Mouse (Mus musculus): Measurements from ENCODE around the gene Trim34b. TPM values are rescaled to one million over a fixed set of nuclear protein-coding genes. Genes with fewer than 3 reads are reported as not detected.
A peak's percentile ranks its signal among the peaks of the same experiment; 100 is the strongest.

The Trim34b gene
- polyA plus RNA-seq, 1 experiment from 2014 or later, result not detected

- no peaks in the 10 kb centered on the region for H3K27me3 ChIP-seq
- H3K4me3 ChIP-seq (replicated peaks), result no peak overlapping the region
- peak; percentile 62 for ATAC-seq
- H3K4me1 ChIP-seq (replicated peaks), result peaks cover 4% of the 10 kb centered on the region; the same call in 1 of the 2 replicates
- peak overlapping the region; percentile 42; the same call in 1 of the 2 replicates for H3K4me2 ChIP-seq (replicated peaks)
- H3K9ac ChIP-seq (replicated peaks), result no peak overlapping the region
- H3K9me3 ChIP-seq, result no peaks in the 10 kb centered on the region
- 85% methylated on average over 2 of the region's 2 CpGs for WGBS
- no peaks in the 10 kb centered on the region for H3K36me3 ChIP-seq
- H3K27ac ChIP-seq, result no peak overlapping the region
Measured at GRCm38 (mm10) chr7:104353600-104353967, 24.3 kb downstream of the Trim34b start.

- no peaks in the 10 kb centered on the region for H3K36me3 ChIP-seq
- no peaks in the 10 kb centered on the region for H3K27me3 ChIP-seq
- H3K9me3 ChIP-seq, result no peaks in the 10 kb centered on the region
- H3K4me1 ChIP-seq (replicated peaks), result no peaks in the 10 kb centered on the region
- H3K9ac ChIP-seq (replicated peaks), result no peak overlapping the region
- H3K4me3 ChIP-seq (replicated peaks), result no peak overlapping the region
- ATAC-seq, result no peak
- H3K4me2 ChIP-seq (replicated peaks), result no peak overlapping the region
- no peak overlapping the region for H3K27ac ChIP-seq
Measured at GRCm38 (mm10) chr7:104366339-104366738, 37.1 kb downstream of the Trim34b start.

- Histone ChIP-seq H3K36me3 (no peaks in the 10 kb centered on the region), H3K4me3 (replicated peaks) (no peak within 1 kb of the TSS), H3K27ac (no peak within 1 kb of the TSS), H3K9ac (replicated peaks) (no peak within 1 kb of the TSS), H3K4me1 (replicated peaks) (no peaks in the 10 kb centered on the region), H3K4me2 (replicated peaks) (no peak within 1 kb of the TSS), H3K27me3 (no peaks in the 10 kb centered on the region), H3K9me3 (no peaks in the 10 kb centered on the region)
- ATAC-seq, result no peak
- WGBS, result 64% methylated on average over 1 of the region's 1 CpGs
Measured at GRCm38 (mm10) chr7:104369736-104370414, 40.6 kb downstream of the Trim34b start, which contains the start of gene Trim30b. Gene Trim30b (minus strand): TSS chr7:104369884.

Other genes with a start within 250 kb of the Trim34b start
- gene Olfr645, start 244.0 kb upstream of the Trim34b start, polyA plus RNA-seq (2015; fragmentation: Nextera tagmentation; extraction: Ambion mirVana), result not detected in 2 replicates
- not detected in 2 replicates for gene Olfr646, start 224.6 kb upstream of the Trim34b start, polyA plus RNA-seq (2015; fragmentation: Nextera tagmentation; extraction: Ambion mirVana)
- gene Ubqln5, start 199.6 kb upstream of the Trim34b start, polyA plus RNA-seq (2015; fragmentation: Nextera tagmentation; extraction: Ambion mirVana), result not detected in 2 replicates
- not detected in 2 replicates for gene Olfr643, start 192.1 kb upstream of the Trim34b start, polyA plus RNA-seq (2015; fragmentation: Nextera tagmentation; extraction: Ambion mirVana)
- gene Ubqln3, start 186.2 kb upstream of the Trim34b start, polyA plus RNA-seq (2015; fragmentation: Nextera tagmentation; extraction: Ambion mirVana), result not detected in 2 replicates
- gene Ubqlnl, start 178.9 kb upstream of the Trim34b start, polyA plus RNA-seq (2015; fragmentation: Nextera tagmentation; extraction: Ambion mirVana), result not detected in 2 replicates
- gene Olfm5, start 164.6 kb upstream of the Trim34b start, polyA plus RNA-seq (2015; fragmentation: Nextera tagmentation; extraction: Ambion mirVana), result not detected in 2 replicates
- 0.26 and 0.46 TPM in 2 replicates for gene Olfr648, start 146.1 kb upstream of the Trim34b start, polyA plus RNA-seq (2015; fragmentation: Nextera tagmentation; extraction: Ambion mirVana)
- gene Olfr649, start 133.5 kb upstream of the Trim34b start, polyA plus RNA-seq (2015; fragmentation: Nextera tagmentation; extraction: Ambion mirVana), result not detected in 2 replicates
- 0.32 and 0.59 TPM in 2 replicates for gene Trim6, start 110.7 kb upstream of the Trim34b start, polyA plus RNA-seq (2015; fragmentation: Nextera tagmentation; extraction: Ambion mirVana)
- gene Trim34a, start 85.0 kb upstream of the Trim34b start, polyA plus RNA-seq (2015; fragmentation: Nextera tagmentation; extraction: Ambion mirVana), result 0.46 and 0.75 TPM in 2 replicates
- gene Trim5, start 41.4 kb upstream of the Trim34b start, polyA plus RNA-seq (2015; fragmentation: Nextera tagmentation; extraction: Ambion mirVana), result not detected in 2 replicates
- 1.4 and 2.0 TPM in 2 replicates for gene Trim12a, start 14.0 kb upstream of the Trim34b start, polyA plus RNA-seq (2015; fragmentation: Nextera tagmentation; extraction: Ambion mirVana)
- gene Trim12c, start 23.9 kb downstream of the Trim34b start, polyA plus RNA-seq (2015; fragmentation: Nextera tagmentation; extraction: Ambion mirVana), result 1.1 and 1.5 TPM in 2 replicates
- gene Trim30b, start 40.4 kb downstream of the Trim34b start, polyA plus RNA-seq (2015; fragmentation: Nextera tagmentation; extraction: Ambion mirVana), result not detected in 2 replicates
- not detected in 2 replicates for gene Trim30c, start 71.4 kb downstream of the Trim34b start, polyA plus RNA-seq (2015; fragmentation: Nextera tagmentation; extraction: Ambion mirVana)
- gene Trim30a, start 135.7 kb downstream of the Trim34b start, polyA plus RNA-seq (2015; fragmentation: Nextera tagmentation; extraction: Ambion mirVana), result 0.26 and 0.70 TPM in 2 replicates
- 0.05 and 0.27 TPM in 2 replicates for gene Trim30d, start 178.4 kb downstream of the Trim34b start, polyA plus RNA-seq (2015; fragmentation: Nextera tagmentation; extraction: Ambion mirVana)
- not detected in 2 replicates for gene Olfr651, start 220.7 kb downstream of the Trim34b start, polyA plus RNA-seq (2015; fragmentation: Nextera tagmentation; extraction: Ambion mirVana)
- gene Olfr652, start 231.4 kb downstream of the Trim34b start, polyA plus RNA-seq (2015; fragmentation: Nextera tagmentation; extraction: Ambion mirVana), result not detected in 2 replicates
- not detected in 2 replicates for gene Olfr653, start 247.8 kb downstream of the Trim34b start, polyA plus RNA-seq (2015; fragmentation: Nextera tagmentation; extraction: Ambion mirVana)

All from midbrain, embryonic 13.5 days (tissue).